Mouse (Mus musculus) lung, postnatal 0 days (tissue): ENCODE data around the gene Rad52.

Experiments used
- CTCF ChIP-seq: IDR thresholded peaks from 2 replicates; pipeline ENCODE4 v1.5.1; 2016; ENCODE audit warnings: antibody characterized with exemption, mild to moderate bottlenecking
- EP300 ChIP-seq: IDR thresholded peaks from 2 replicates; pipeline ENCODE4 v1.6.1; 2016; ENCODE audit warnings: antibody characterized with exemption, mild to moderate bottlenecking, control low read depth

- no peak for TF ChIP-seq CTCF
- TF ChIP-seq EP300, result no peak
These were observed 38.0 kb upstream of the Rad52 start for GRCm38 (mm10) chr6:119864341-119865034.
